26 mouse cellular contexts compared by ENCODE assay signal in the genomic region with DNA sequence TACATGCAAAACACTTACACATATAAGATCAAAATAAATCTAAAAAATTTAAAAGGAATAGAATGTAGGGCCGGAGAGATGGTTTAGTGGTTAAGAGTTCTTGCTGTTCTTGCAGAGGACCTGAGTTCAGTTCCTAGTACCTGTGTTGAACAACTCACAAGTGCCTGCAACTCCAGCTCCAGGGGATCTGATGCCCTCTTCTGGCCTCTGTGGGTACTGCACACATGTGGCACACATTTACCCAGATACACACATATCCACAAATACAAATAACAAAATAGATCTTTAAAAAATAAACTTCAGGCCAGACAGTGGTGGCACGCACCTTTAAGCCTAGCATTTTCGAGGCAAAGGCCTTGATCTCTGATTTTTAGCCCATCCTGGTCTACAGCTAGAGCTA. TPM values are rescaled to one million over a fixed set of nuclear protein-coding genes. Genes with fewer than 3 reads are reported as not detected.
DNase-seq lines count a peak whose midpoint lies in the region; ATAC-seq and TF ChIP-seq lines count a peak whose summit lies in the region.
"Had no signal": no experiment of that assay in that cellular context is flagged by ENCODE, and none has a peak within 500 bp of the region (broad histone marks: within the 10 kb centered on the region; RNA-seq: fewer than 3 reads in every experiment).

No protein-coding gene starts in this region.

- 88% methylated on average over 3 of the region's 3 CpGs for WGBS in hindbrain, postnatal 0 days
- WGBS in hindbrain, embryonic 16.5 days: 91% methylated on average over 3 of the region's 3 CpGs
- WGBS in lung, embryonic 14.5 days: 91% methylated on average over 3 of the region's 3 CpGs

- no peaks in the 10 kb centered on the region for H3K9me3 ChIP-seq in hindbrain, postnatal 0 days (ENCODE audit: low read length)
- peaks cover 3% of the 10 kb centered on the region; the same call in 1 of the 2 replicates for H3K9me3 ChIP-seq in hindbrain, embryonic 16.5 days (ENCODE audit: control insufficient read depth, low read length)
- H3K9me3 ChIP-seq in lung, embryonic 14.5 days (ENCODE audit: low read depth, low read length): no peaks in the 10 kb centered on the region
- no peaks in the 10 kb centered on the region for H3K9me3 ChIP-seq in ES-E14 (ENCODE audit: control insufficient read depth, insufficient read depth, low read depth, low read length)
- H3K9me3 ChIP-seq: hindbrain, embryonic 13.5 days; limb, embryonic 10.5 days; lung, embryonic 15.5 days; neural tube, embryonic 15.5 days had no signal

- peak; percentile 15; the same call in 1 of the 2 replicates for TF ChIP-seq CTCF in hindbrain, postnatal 0 days (IDR thresholded peaks at IDR 0.05; ENCODE audit: low read depth)
- TF ChIP-seq CTCF in lung, embryonic 14.5 days (IDR thresholded peaks at IDR 0.05; ENCODE audit: low read depth): peak; percentile 14; the same call in 1 of the 2 replicates

- H3K9ac ChIP-seq in hindbrain, postnatal 0 days (replicated peaks; ENCODE audit: low read length): no peak overlapping the region
- H3K9ac ChIP-seq in hindbrain, embryonic 16.5 days (ENCODE audit: low read depth, low read length): no peak overlapping the region
- H3K9ac ChIP-seq in lung, embryonic 14.5 days: no peak overlapping the region
- no peak overlapping the region for H3K9ac ChIP-seq in ES-E14 (ENCODE audit: insufficient read depth, low read depth, low read length, poor library complexity, severe bottlenecking)
- H3K9ac ChIP-seq: hindbrain, embryonic 13.5 days; lung, embryonic 15.5 days; neural tube, embryonic 15.5 days had no signal

- ATAC-seq in hindbrain, postnatal 0 days: no peak
- ATAC-seq in hindbrain, embryonic 16.5 days: no peak
- no peak for ATAC-seq in lung, embryonic 14.5 days (ENCODE audit: insufficient read depth)
- ATAC-seq: CD4-positive, CD25-positive, alpha-beta regulatory T cell, adult 4 months had no signal

- in situ Hi-C loops in ES-E14 (cut with MboI; ENCODE audit: low sequenced_read_pairs in 2 of 2, unreplicated experiment in 2 of 2): no loop called here

- no peak overlapping the region for H3K4me2 ChIP-seq in hindbrain, postnatal 0 days (ENCODE audit: low read depth, low read length)
- no peak overlapping the region for H3K4me2 ChIP-seq in hindbrain, embryonic 16.5 days (ENCODE audit: low read length)
- no peak overlapping the region for H3K4me2 ChIP-seq in lung, embryonic 14.5 days
- H3K4me2 ChIP-seq: hindbrain, embryonic 13.5 days; lung, embryonic 15.5 days; neural tube, embryonic 15.5 days had no signal

- H3K4me3 ChIP-seq in hindbrain, postnatal 0 days (ENCODE audit: low read length): no peak overlapping the region
- H3K4me3 ChIP-seq in hindbrain, embryonic 16.5 days (ENCODE audit: low read length): no peak overlapping the region
- H3K4me3 ChIP-seq in lung, embryonic 14.5 days (ENCODE audit: low read depth, low read length): no peak overlapping the region
- H3K4me3 ChIP-seq in ES-E14 (ENCODE audit: insufficient read depth in 1 of 2, low read depth in 1 of 2, low read length in 2 of 2, poor library complexity in 1 of 2, severe bottlenecking in 1 of 2): no peak overlapping the region
- H3K4me3 ChIP-seq: forebrain, embryonic 10.5 days; hindbrain, embryonic 13.5 days; limb, embryonic 10.5 days; lung, embryonic 15.5 days; megakaryocyte, embryonic 14.5 days; neural tube, embryonic 15.5 days had no signal

- no peaks in the 10 kb centered on the region for H3K4me1 ChIP-seq in hindbrain, postnatal 0 days (ENCODE audit: insufficient read depth, low read length)
- no peaks in the 10 kb centered on the region for H3K4me1 ChIP-seq in hindbrain, embryonic 16.5 days (ENCODE audit: control insufficient read depth, insufficient read depth, low read depth, low read length)
- H3K4me1 ChIP-seq in lung, embryonic 14.5 days (ENCODE audit: insufficient read depth): no peaks in the 10 kb centered on the region
- peaks cover 0 to 2% of the 10 kb centered on the region in 2 experiments; a peak in 1 of 4 replicates for H3K4me1 ChIP-seq in ES-E14 (ENCODE audit: control insufficient read depth in 2 of 2, insufficient read depth in 2 of 2, low read length in 2 of 2, poor library complexity in 1 of 2)
- H3K4me1 ChIP-seq: forebrain, embryonic 10.5 days; hindbrain, embryonic 13.5 days; limb, embryonic 10.5 days; megakaryocyte, embryonic 14.5 days; neural tube, embryonic 15.5 days had no signal

- no peaks in the 10 kb centered on the region for H3K27me3 ChIP-seq in hindbrain, postnatal 0 days (ENCODE audit: insufficient read depth, low read length)
- H3K27me3 ChIP-seq in hindbrain, embryonic 16.5 days (replicated peaks; ENCODE audit: control insufficient read depth, insufficient read depth, low read length): peaks cover 7% of the 10 kb centered on the region
- H3K27me3 ChIP-seq in lung, embryonic 14.5 days (ENCODE audit: insufficient read depth, low read length): peaks cover 7% of the 10 kb centered on the region

- H3K27ac ChIP-seq in hindbrain, postnatal 0 days: no peak overlapping the region
- no peak overlapping the region for H3K27ac ChIP-seq in hindbrain, embryonic 16.5 days (ENCODE audit: low read depth, low read length)
- H3K27ac ChIP-seq in lung, embryonic 14.5 days (ENCODE audit: low read depth): no peak overlapping the region
- H3K27ac ChIP-seq in ES-E14 (ENCODE audit: insufficient read depth, low read depth, low read length, poor library complexity, severe bottlenecking): no peak overlapping the region
- H3K27ac ChIP-seq: forebrain, embryonic 10.5 days; hindbrain, embryonic 13.5 days; limb, embryonic 10.5 days; lung, embryonic 15.5 days; neural tube, embryonic 15.5 days had no signal

- H3K36me3 ChIP-seq in hindbrain, postnatal 0 days (ENCODE audit: insufficient read depth, low read length): no peaks in the 10 kb centered on the region
- no peaks in the 10 kb centered on the region for H3K36me3 ChIP-seq in hindbrain, embryonic 16.5 days (ENCODE audit: control insufficient read depth, insufficient read depth, low read length)
- no peaks in the 10 kb centered on the region for H3K36me3 ChIP-seq in lung, embryonic 14.5 days (ENCODE audit: insufficient read depth)
- H3K36me3 ChIP-seq in ES-E14 (ENCODE audit: control insufficient read depth, insufficient read depth, low read length, poor library complexity, severe bottlenecking): no peaks in the 10 kb centered on the region
- H3K36me3 ChIP-seq: forebrain, embryonic 10.5 days; hindbrain, embryonic 13.5 days; limb, embryonic 10.5 days; lung, embryonic 15.5 days; neural tube, embryonic 15.5 days had no signal

- no peak for DNase-seq in hindbrain, postnatal 0 days (ENCODE audit: low spot score)
- DNase-seq in lung, embryonic 14.5 days: no peak
- no peak for DNase-seq in lung, adult 18-20 months
- no peak for DNase-seq in ES-E14 (ENCODE audit: low read depth, low spot score)
- DNase-seq in testis, postnatal 10 days (ENCODE audit: low spot score): peak; percentile 49
- no peak for DNase-seq in left cerebral cortex, adult 11 months (ENCODE audit: low spot score)
- DNase-seq: adrenal gland, postnatal 14 days; cerebellum, adult 9-11 months; gastrocnemius, postnatal 36 days; heart, postnatal 36 days; kidney, postnatal 4 days; layer of hippocampus, adult 9-11 months; lung, postnatal 36 days; midbrain, embryonic 14.5 days; right cerebral cortex, adult 18-20 months; right cerebral cortex, postnatal 4 days had no signal

TF ChIP-seq in ES-E14, 5 proteins besides CTCF, POLR2A, EP300 and RAD21:
- TF ChIP-seq ZC3H11A (IDR thresholded peaks at IDR 0.05; ENCODE audit: borderline replicate concordance, low read depth, low read length): 0 out of 2 replicates have a peak, but pooled peaks have one; percentile 14
- TF ChIP-seq MAFK (IDR thresholded peaks at IDR 0.05; ENCODE audit: insufficient read depth, low read depth, low read length): no peak

RNA-seq across cellular contexts. Expression of gene Jakmip3, which starts 6.0 kb away (rescaled TPM):
- total RNA-seq in hindbrain, postnatal 0 days (2014; rRNA removed): 12.4 and 13.6 TPM in 2 replicates
- polyA plus RNA-seq in hindbrain, postnatal 0 days (2015; fragmentation: Nextera tagmentation; extraction: Ambion mirVana): 7.6 and 8.2 TPM in 2 replicates
- polyA plus RNA-seq in hindbrain, embryonic 16.5 days (2015; fragmentation: Nextera tagmentation; extraction: Ambion mirVana): 11.0 and 12.5 TPM in 2 replicates
- polyA plus RNA-seq in lung, embryonic 14.5 days (2014; fragmentation: Nextera tagmentation; extraction: Ambion mirVana): not detected in 2 replicates
- total RNA-seq in ES-E14 (2012; rRNA removed): 0.09 and 0.11 TPM in 2 replicates
- total RNA-seq: gastrocnemius, postnatal 36 days; liver, adult 2 months had no signal
- polyA plus RNA-seq: CD4-positive, CD25-positive, alpha-beta regulatory T cell, adult 4 months; thymus, postnatal 0 days had no signal

RNA-seq across cellular contexts. Expression of gene Bnip3, which starts 25.2 kb away (rescaled TPM):
- total RNA-seq in hindbrain, postnatal 0 days (2014; rRNA removed): 115 and 170 TPM in 2 replicates
- polyA plus RNA-seq in hindbrain, postnatal 0 days (2015; fragmentation: Nextera tagmentation; extraction: Ambion mirVana): 162 and 163 TPM in 2 replicates
- 118 and 142 TPM in 2 replicates for polyA plus RNA-seq in hindbrain, embryonic 16.5 days (2015; fragmentation: Nextera tagmentation; extraction: Ambion mirVana)
- polyA plus RNA-seq in lung, embryonic 14.5 days (2014; fragmentation: Nextera tagmentation; extraction: Ambion mirVana): 76.5 and 94.8 TPM in 2 replicates
- 56.6 and 73.8 TPM in 2 replicates for total RNA-seq in ES-E14 (2012; rRNA removed)
